Mouse (Mus musculus) embryo, embryonic 10 days (tissue): Measurements from ENCODE around the gene 4930453N24Rik.

Source experiments
- DNase-seq: peaks from one replicate; pipeline ENCODE4 v3.0.0-alpha.2; 2015; ENCODE audit warnings: low spot score

The 4930453N24Rik gene

GRCm38 (mm10) chr16:64721542-64721941 lies 49.4 kb downstream of the 4930453N24Rik start:
- DNase-seq = no peak

GRCm38 (mm10) chr16:64719096-64719495 lies 51.9 kb downstream of the 4930453N24Rik start:
- peak; percentile 17 for DNase-seq

- DNase-seq = peak; percentile 17
Measured at GRCm38 (mm10) chr16:64717814-64718213, 53.1 kb downstream of the 4930453N24Rik start.

GRCm38 (mm10) chr16:64711816-64712215 lies 59.1 kb downstream of the 4930453N24Rik start:
- no peak for DNase-seq
